Mouse (Mus musculus): ENCODE data around the gene Fcgrt. TPM values are rescaled to one million over a fixed set of nuclear protein-coding genes. Genes with fewer than 3 reads are reported as not detected.

Gene Fcgrt
- total and polyA plus RNA-seq, 3 experiments: 0.27 to 1.7 TPM; not detected in 1

GRCm38 (mm10) chr7:45053117-45053930 is 50.3 kb downstream of the Fcgrt start:
- peak overlapping the region; percentile 95 for H3K27ac ChIP-seq (ENCODE audit: control insufficient read depth, low read depth, low read length)
- H3K79me2 ChIP-seq (ENCODE audit: control insufficient read depth, insufficient read depth, low read length, poor library complexity): peaks cover 25% of the 10 kb centered on the region
- peak overlapping the region; percentile 81 for H3K9ac ChIP-seq (ENCODE audit: control insufficient read depth, low read depth, low read length, poor library complexity, severe bottlenecking)
- peak overlapping the region; percentile 73 to 93 for H3K4me3 ChIP-seq (ENCODE audit: control insufficient read depth in 1 of 2, insufficient read depth in 1 of 2, low read depth in 2 of 2, low read length in 2 of 2)
- TF ChIP-seq MYB (IDR thresholded peaks at IDR 0.05; ENCODE audit: low read depth, low read length) (no peak), MAZ (IDR thresholded peaks at IDR 0.05; ENCODE audit: low read depth, low read length) (peak; percentile 96), BHLHE40 (IDR thresholded peaks at IDR 0.05; ENCODE audit: borderline replicate concordance, low read depth, low read length) (0 out of 2 replicates have a peak, but pooled peaks have one; percentile 11), NELFE (IDR thresholded peaks at IDR 0.05; ENCODE audit: low read depth, low read length) (peak; percentile 54), TBP (IDR thresholded peaks at IDR 0.05; ENCODE audit: low read depth, low read length) (peak; percentile 39; the same call in 1 of the 2 replicates), USF1 (IDR thresholded peaks at IDR 0.05; ENCODE audit: low read depth, low read length) (no peak), UBTF (IDR thresholded peaks at IDR 0.05; ENCODE audit: borderline replicate concordance, insufficient read depth, low read depth, low read length) (no peak), MAX (IDR thresholded peaks at IDR 0.05; ENCODE audit: low read length) (peak; percentile 14; the same call in 1 of the 2 replicates), POLR2AphosphoS2 (IDR thresholded peaks at IDR 0.05; ENCODE audit: low read length) (0 out of 2 replicates have a peak, but pooled peaks have one; percentile 29), HCFC1 (IDR thresholded peaks at IDR 0.05; ENCODE audit: low read depth, low read length) (peak; percentile 72), USF2 (IDR thresholded peaks at IDR 0.05; ENCODE audit: borderline replicate concordance in 1 of 2, insufficient read depth in 1 of 2, low read depth in 1 of 2, low read length in 2 of 2) (no peak), ZNF384 (IDR thresholded peaks at IDR 0.05; ENCODE audit: low read depth, low read length) (peak; percentile 94), TCF12 (IDR thresholded peaks at IDR 0.05; ENCODE audit: low read depth, low read length) (peak; percentile 39; the same call in 1 of the 2 replicates), ETS1 (IDR thresholded peaks at IDR 0.05; ENCODE audit: low read depth, low read length) (0 out of 2 replicates have a peak, but pooled peaks have one; percentile 11), POLR2A (IDR thresholded peaks at IDR 0.05; ENCODE audit: control insufficient read depth in 1 of 2, insufficient read depth in 1 of 2, low read depth in 1 of 2, low read length in 2 of 2, poor library complexity in 1 of 2) (peak; percentile 19 to 63; a peak in 3 of 4 replicates), ZKSCAN1 (IDR thresholded peaks at IDR 0.05; ENCODE audit: low read depth, low read length) (0 out of 2 replicates have a peak, but pooled peaks have one; percentile 47)
- H3K27me3 ChIP-seq (ENCODE audit: control insufficient read depth in 1 of 2, insufficient read depth in 2 of 2, low read length in 2 of 2): no peaks in the 10 kb centered on the region
- H3K4me1 ChIP-seq (ENCODE audit: control insufficient read depth in 1 of 2, insufficient read depth in 2 of 2, low read length in 2 of 2): peaks cover 3 to 15% of the 10 kb centered on the region in 2 experiments; a peak in 3 of 4 replicates
- DNase-seq (ENCODE audit: low read depth, low spot score): peak; percentile 90
- no peaks in the 10 kb centered on the region for H3K9me3 ChIP-seq (replicated peaks; ENCODE audit: insufficient read depth, low read length)
- peaks cover 0 to 5% of the 10 kb centered on the region in 2 experiments; a peak in 2 of 4 replicates for H3K36me3 ChIP-seq (ENCODE audit: control insufficient read depth in 1 of 2, insufficient read depth in 2 of 2, low read length in 2 of 2)

GRCm38 (mm10) chr7:45052862-45053116 is 50.9 kb downstream of the Fcgrt start, which contains the start of gene Prr12:
Gene Prr12 (minus strand): TSS chr7:45052881.
- no peak for DNase-seq (ENCODE audit: low read depth, low spot score)
- peak within 1 kb of the TSS; percentile 95 for H3K27ac ChIP-seq (ENCODE audit: control insufficient read depth, low read depth, low read length)
- peaks cover 0 to 5% of the 10 kb centered on the region in 2 experiments; a peak in 2 of 4 replicates for H3K36me3 ChIP-seq (ENCODE audit: control insufficient read depth in 1 of 2, insufficient read depth in 2 of 2, low read length in 2 of 2)
- H3K4me3 ChIP-seq (ENCODE audit: control insufficient read depth in 1 of 2, insufficient read depth in 1 of 2, low read depth in 2 of 2, low read length in 2 of 2): peak within 1 kb of the TSS; percentile 73 to 93
- peaks cover 25% of the 10 kb centered on the region for H3K79me2 ChIP-seq (ENCODE audit: control insufficient read depth, insufficient read depth, low read length, poor library complexity)
- TF ChIP-seq ZNF384 (IDR thresholded peaks at IDR 0.05; ENCODE audit: low read depth, low read length) (peak; percentile 78; the same call in 1 of the 2 replicates), JUND (IDR thresholded peaks at IDR 0.05; ENCODE audit: low read depth, low read length) (no peak), HCFC1 (IDR thresholded peaks at IDR 0.05; ENCODE audit: low read depth, low read length) (no peak)
- peak within 1 kb of the TSS; percentile 81 for H3K9ac ChIP-seq (ENCODE audit: control insufficient read depth, low read depth, low read length, poor library complexity, severe bottlenecking)
- H3K27me3 ChIP-seq (ENCODE audit: control insufficient read depth in 1 of 2, insufficient read depth in 2 of 2, low read length in 2 of 2): no peaks in the 10 kb centered on the region
- peaks cover 3 to 15% of the 10 kb centered on the region in 2 experiments; a peak in 3 of 4 replicates for H3K4me1 ChIP-seq (ENCODE audit: control insufficient read depth in 1 of 2, insufficient read depth in 2 of 2, low read length in 2 of 2)
- no peaks in the 10 kb centered on the region for H3K9me3 ChIP-seq (replicated peaks; ENCODE audit: insufficient read depth, low read length)
